Mouse (Mus musculus): Measurements from ENCODE around the gene Tceanc. TPM values are rescaled to one million over a fixed set of nuclear protein-coding genes. Genes with fewer than 3 reads are reported as not detected.

Gene Tceanc
- total and polyA plus RNA-seq, 3 experiments, result 0.91 to 19.1 (median 12.6) TPM

DNA sequence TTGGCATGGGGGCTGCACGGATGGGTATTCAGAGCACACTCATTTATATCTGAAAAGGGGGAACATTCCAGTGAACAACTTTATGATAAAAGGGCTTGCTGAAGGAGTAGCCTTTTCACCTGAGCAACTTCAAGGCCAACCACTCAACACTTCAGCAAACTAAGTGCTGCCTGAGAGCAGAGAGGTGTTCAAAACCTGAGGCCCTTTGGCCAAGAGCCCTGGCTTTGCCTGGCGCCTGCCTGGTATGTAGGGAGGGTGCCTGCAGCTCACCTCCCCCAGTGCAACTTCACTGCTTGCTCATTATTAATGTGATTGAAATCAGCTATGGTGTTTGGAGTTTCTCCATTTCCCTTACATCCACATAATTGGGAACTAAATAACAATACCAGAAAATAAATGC, 28.1 kb upstream of the Tceanc start:
- TF ChIP-seq CTCF (IDR thresholded peaks at IDR 0.05; ENCODE audit: low read depth, low read length), result no peak
- no peak for TF ChIP-seq TAL1 (conservative IDR thresholded peaks at IDR 0.05; ENCODE audit: low read depth, low read length)
- no peak for TF ChIP-seq GATA1 (IDR thresholded peaks at IDR 0.05; ENCODE audit: borderline replicate concordance, low read length)
- TF ChIP-seq POLR2AphosphoS5 (IDR thresholded peaks at IDR 0.05; ENCODE audit: insufficient replicate concordance, low read depth, low read length), result no peak
- no peak for TF ChIP-seq GATA2 (IDR thresholded peaks at IDR 0.05; ENCODE audit: borderline replicate concordance, low read depth, low read length)
- no peak for DNase-seq (ENCODE audit: low spot score)
- Histone ChIP-seq H3K27me3 (ENCODE audit: insufficient read depth, low read length) (peaks cover 4% of the 10 kb centered on the region; the same call in 1 of the 2 replicates), H3K4me1 (ENCODE audit: insufficient read depth, low read depth, low read length) (no peaks in the 10 kb centered on the region), H3K36me3 (replicated peaks) (no peaks in the 10 kb centered on the region), H3K4me3 (ENCODE audit: low read depth, low read length) (no peak overlapping the region), H3K9me3 (replicated peaks) (no peaks in the 10 kb centered on the region)
- ATAC-seq (ENCODE audit: extremely low read depth, insufficient number of reproducible peaks, low FRiP score, poor library complexity, severe bottlenecking), result no peak

DNA sequence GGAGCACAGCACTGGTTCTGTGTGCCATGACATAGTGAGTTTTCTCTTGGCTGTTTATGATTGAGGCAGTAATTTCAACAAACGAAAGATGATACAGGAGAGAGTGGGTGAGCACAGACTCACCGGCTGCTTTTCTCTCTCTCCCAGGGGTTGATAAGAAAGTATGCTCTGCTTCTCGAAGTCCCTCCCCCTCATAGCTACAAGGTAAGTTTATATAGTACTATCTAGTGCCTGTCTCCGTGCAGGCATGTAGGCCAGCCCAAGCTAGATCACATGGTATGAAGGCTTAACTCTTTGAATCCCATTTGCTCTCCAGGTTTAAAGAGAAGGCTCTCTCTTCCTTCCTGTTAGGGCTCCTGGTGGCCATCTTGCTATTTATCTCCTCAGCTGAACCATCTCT, 16.8 kb upstream of the Tceanc start:
- TF ChIP-seq GATA2 (IDR thresholded peaks at IDR 0.05; ENCODE audit: borderline replicate concordance, low read depth, low read length) (no peak), CTCF (IDR thresholded peaks at IDR 0.05; ENCODE audit: low read depth, low read length) (no peak), POLR2AphosphoS5 (IDR thresholded peaks at IDR 0.05; ENCODE audit: insufficient replicate concordance, low read depth, low read length) (no peak), GATA1 (IDR thresholded peaks at IDR 0.05; ENCODE audit: borderline replicate concordance, low read length) (no peak)
- no peaks in the 10 kb centered on the region for H3K27me3 ChIP-seq (ENCODE audit: insufficient read depth, low read length)

DNA sequence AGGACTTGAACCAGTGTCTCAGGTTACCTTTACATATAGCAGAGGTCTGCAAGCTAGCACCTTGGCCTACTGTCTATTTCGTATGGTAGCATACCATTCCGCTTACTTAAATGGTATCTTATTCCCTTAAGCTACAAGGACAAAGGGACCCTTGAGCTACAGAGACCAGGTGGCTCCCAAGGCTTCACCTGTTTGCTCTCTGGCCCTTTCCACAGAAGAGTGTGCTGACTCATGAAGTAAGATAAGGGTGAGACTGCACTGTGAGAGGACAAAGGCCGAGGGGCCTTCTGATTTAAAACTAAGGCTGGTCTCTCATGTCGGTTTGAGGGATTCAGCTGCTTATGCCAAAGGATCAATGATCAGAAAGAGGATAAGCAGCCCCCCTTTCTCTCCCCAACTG, 15.1 kb upstream of the Tceanc start:
- TF ChIP-seq POLR2AphosphoS5 (IDR thresholded peaks at IDR 0.05; ENCODE audit: insufficient replicate concordance, low read depth, low read length) (no peak), CTCF (IDR thresholded peaks at IDR 0.05; ENCODE audit: low read depth, low read length) (no peak), GATA1 (IDR thresholded peaks at IDR 0.05; ENCODE audit: borderline replicate concordance, low read length) (no peak)
- no peak for ATAC-seq (ENCODE audit: extremely low read depth, insufficient number of reproducible peaks, low FRiP score, poor library complexity, severe bottlenecking)
- no peak for DNase-seq (ENCODE audit: low spot score)
- no peaks in the 10 kb centered on the region for H3K9me3 ChIP-seq (replicated peaks)
- H3K4me3 ChIP-seq (ENCODE audit: low read depth, low read length), result no peak overlapping the region
- H3K36me3 ChIP-seq (replicated peaks), result no peaks in the 10 kb centered on the region
- no peaks in the 10 kb centered on the region for H3K27me3 ChIP-seq (ENCODE audit: insufficient read depth, low read length)
- H3K4me1 ChIP-seq (ENCODE audit: insufficient read depth, low read depth, low read length), result no peaks in the 10 kb centered on the region

More for the DNA sequence above, 16.8 kb upstream of the Tceanc start:
- Histone ChIP-seq H3K4me1 (ENCODE audit: insufficient read depth, low read depth, low read length) (no peaks in the 10 kb centered on the region), H3K9me3 (replicated peaks) (no peaks in the 10 kb centered on the region), H3K36me3 (replicated peaks) (no peaks in the 10 kb centered on the region), H3K4me3 (ENCODE audit: low read depth, low read length) (no peak overlapping the region)
- no peak for DNase-seq (ENCODE audit: low spot score)
- no peak for ATAC-seq (ENCODE audit: extremely low read depth, insufficient number of reproducible peaks, low FRiP score, poor library complexity, severe bottlenecking)

DNA sequence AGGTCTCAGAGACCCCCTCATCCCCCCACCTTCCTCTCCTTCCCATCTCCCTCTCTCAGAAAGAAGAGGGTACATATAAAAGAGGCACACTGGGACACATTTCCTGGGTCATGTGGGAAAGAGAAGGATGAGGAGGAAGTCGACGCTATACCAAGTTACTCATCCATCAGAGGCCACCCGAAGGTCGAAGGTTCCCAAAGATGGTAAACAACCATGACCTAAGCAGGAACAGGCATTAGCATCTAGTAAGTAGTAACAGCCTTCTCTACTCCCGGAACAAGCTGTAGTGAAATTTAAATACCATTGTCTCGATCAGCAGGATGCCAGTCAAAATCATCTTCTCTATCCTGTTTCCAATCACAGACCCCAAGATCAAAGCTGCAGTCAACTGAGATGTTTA, 13.3 kb upstream of the Tceanc start:
- no peak for DNase-seq (ENCODE audit: low spot score)
- TF ChIP-seq GATA1 (IDR thresholded peaks at IDR 0.05; ENCODE audit: borderline replicate concordance, low read length), result no peak
- no peak for TF ChIP-seq TAL1 (conservative IDR thresholded peaks at IDR 0.05; ENCODE audit: low read depth, low read length)
- TF ChIP-seq POLR2AphosphoS5 (IDR thresholded peaks at IDR 0.05; ENCODE audit: insufficient replicate concordance, low read depth, low read length), result no peak
- no peak for TF ChIP-seq GATA2 (IDR thresholded peaks at IDR 0.05; ENCODE audit: borderline replicate concordance, low read depth, low read length)
- TF ChIP-seq CTCF (IDR thresholded peaks at IDR 0.05; ENCODE audit: low read depth, low read length), result no peak
- Histone ChIP-seq H3K4me3 (ENCODE audit: low read depth, low read length) (no peak overlapping the region), H3K4me1 (ENCODE audit: insufficient read depth, low read depth, low read length) (no peaks in the 10 kb centered on the region), H3K9me3 (replicated peaks) (no peaks in the 10 kb centered on the region), H3K27me3 (ENCODE audit: insufficient read depth, low read length) (no peaks in the 10 kb centered on the region), H3K36me3 (replicated peaks) (no peaks in the 10 kb centered on the region)
- no peak for ATAC-seq (ENCODE audit: extremely low read depth, insufficient number of reproducible peaks, low FRiP score, poor library complexity, severe bottlenecking)

DNA sequence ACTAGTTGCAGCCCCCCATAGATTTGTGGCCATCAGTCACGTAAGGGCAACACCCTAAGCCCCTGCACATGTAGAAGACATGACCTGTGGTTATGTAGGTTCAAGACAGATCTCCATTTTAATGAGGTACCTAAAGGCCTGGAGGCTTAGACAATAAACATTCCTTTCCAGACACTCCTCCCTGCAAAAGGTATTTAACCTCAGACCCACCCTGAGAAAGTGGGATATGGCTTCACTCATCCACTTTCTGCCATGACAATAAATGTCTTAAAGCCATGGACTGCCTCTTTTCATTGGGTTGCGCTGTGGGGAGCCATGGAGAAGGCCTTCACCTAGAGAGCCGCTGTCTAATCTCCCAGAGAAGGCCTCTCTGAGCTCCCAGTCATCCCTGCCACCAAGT, 9.8 kb upstream of the Tceanc start:
- DNase-seq (ENCODE audit: low spot score) (no peak), ATAC-seq (ENCODE audit: extremely low read depth, insufficient number of reproducible peaks, low FRiP score, poor library complexity, severe bottlenecking) (no peak)
- no peaks in the 10 kb centered on the region for H3K9me3 ChIP-seq (replicated peaks)
- H3K27me3 ChIP-seq (ENCODE audit: insufficient read depth, low read length), result no peaks in the 10 kb centered on the region
- TF ChIP-seq GATA2 (IDR thresholded peaks at IDR 0.05; ENCODE audit: borderline replicate concordance, low read depth, low read length) (no peak), POLR2AphosphoS5 (IDR thresholded peaks at IDR 0.05; ENCODE audit: insufficient replicate concordance, low read depth, low read length) (no peak), GATA1 (IDR thresholded peaks at IDR 0.05; ENCODE audit: borderline replicate concordance, low read length) (no peak), TAL1 (conservative IDR thresholded peaks at IDR 0.05; ENCODE audit: low read depth, low read length) (no peak), CTCF (IDR thresholded peaks at IDR 0.05; ENCODE audit: low read depth, low read length) (no peak)
- H3K4me3 ChIP-seq (ENCODE audit: low read depth, low read length), result no peak overlapping the region
- H3K4me1 ChIP-seq (ENCODE audit: insufficient read depth, low read depth, low read length), result no peaks in the 10 kb centered on the region
- no peaks in the 10 kb centered on the region for H3K36me3 ChIP-seq (replicated peaks)

DNA sequence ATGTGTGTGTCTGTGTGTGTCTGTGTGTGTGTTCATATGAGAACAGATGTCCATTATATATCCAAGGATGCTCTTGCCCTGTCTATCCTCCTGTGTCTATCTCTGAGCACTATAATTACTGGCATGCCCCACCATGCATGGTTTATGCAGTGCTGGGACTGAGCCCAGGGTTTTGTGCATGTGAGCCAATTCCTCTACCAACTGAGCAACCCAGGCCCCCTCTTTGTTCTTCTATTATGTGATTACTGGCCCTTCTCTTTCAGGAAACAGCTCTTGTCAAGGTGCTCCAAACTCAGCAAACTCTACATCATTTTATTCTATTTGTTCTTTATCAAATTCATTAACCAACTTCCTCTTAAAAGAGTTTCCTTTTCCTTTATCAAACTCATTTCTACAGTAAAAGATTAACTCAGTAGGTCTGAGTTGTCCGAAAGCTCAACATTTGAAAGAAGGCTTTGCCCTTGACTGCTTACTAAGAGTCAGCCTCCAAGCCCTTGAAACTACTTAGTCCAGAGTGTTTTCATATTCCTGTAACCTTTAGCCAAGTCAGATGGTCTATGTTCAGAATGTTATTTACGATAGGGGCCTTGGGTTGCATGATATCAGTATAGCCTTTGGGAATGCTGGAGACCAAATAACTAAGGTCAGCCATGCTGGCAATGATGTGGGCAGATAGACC, 7.4 kb upstream of the Tceanc start:
- Histone ChIP-seq H3K9me3 (replicated peaks) (no peaks in the 10 kb centered on the region), H3K4me1 (ENCODE audit: insufficient read depth, low read depth, low read length) (no peaks in the 10 kb centered on the region), H3K27me3 (ENCODE audit: insufficient read depth, low read length) (no peaks in the 10 kb centered on the region), H3K4me3 (ENCODE audit: low read depth, low read length) (no peak overlapping the region), H3K36me3 (replicated peaks) (no peaks in the 10 kb centered on the region)
- DNase-seq (ENCODE audit: low spot score) (no peak), ATAC-seq (ENCODE audit: extremely low read depth, insufficient number of reproducible peaks, low FRiP score, poor library complexity, severe bottlenecking) (no peak)
- TF ChIP-seq CTCF (IDR thresholded peaks at IDR 0.05; ENCODE audit: low read depth, low read length) (no peak), GATA1 (IDR thresholded peaks at IDR 0.05; ENCODE audit: borderline replicate concordance, low read length) (no peak), GATA2 (IDR thresholded peaks at IDR 0.05; ENCODE audit: borderline replicate concordance, low read depth, low read length) (no peak), TAL1 (conservative IDR thresholded peaks at IDR 0.05; ENCODE audit: low read depth, low read length) (no peak)
